Mouse (Mus musculus) layer of hippocampus, postnatal 10 days (tissue): ENCODE data around the gene Aldh3b3. TPM values are rescaled to one million over a fixed set of nuclear protein-coding genes. Genes with fewer than 3 reads are reported as not detected.
"Not testable (repeated sequence)": the region's sequence is repeated elsewhere in the genome, so short reads cannot be mapped to it uniquely, and the experiment has no call there.

Source experiments
- DNase-seq, 2 experiments: peaks; one replicate each; pipeline ENCODE4 v3.0.0; 2021; ENCODE audit warnings: low spot score in 2 of 2
- total RNA-seq, 2 experiments: library from RNA; stranded (reverse); gene quantifications; 2 replicates each; pipeline ENCODE4 v1.2.3; 2021

Aldh3b3 gene
- total RNA-seq, 2 experiments from 2014 or later: not detected

- peak in 1 of 2 experiments; percentile 56 for DNase-seq
Observed at GRCm38 (mm10) chr19:3935896-3936850, 22.3 kb upstream of the Aldh3b3 start.

GRCm38 (mm10) chr19:3942315-3942714, 16.1 kb upstream of the Aldh3b3 start:
- DNase-seq: no peak

GRCm38 (mm10) chr19:3942986-3943735, 15.3 kb upstream of the Aldh3b3 start:
- no peak for DNase-seq

GRCm38 (mm10) chr19:3945872-3946564, 12.4 kb upstream of the Aldh3b3 start:
- DNase-seq: no peak

- DNase-seq: peak; percentile 75 to 82
Observed at GRCm38 (mm10) chr19:3946715-3947114, 11.7 kb upstream of the Aldh3b3 start.

- DNase-seq: no peak
Observed at GRCm38 (mm10) chr19:3947813-3948212, 10.6 kb upstream of the Aldh3b3 start.

- no peak for DNase-seq
Observed at GRCm38 (mm10) chr19:3948546-3948945, 9.9 kb upstream of the Aldh3b3 start.

GRCm38 (mm10) chr19:3950331-3950730, 8.1 kb upstream of the Aldh3b3 start:
- DNase-seq: no peak

- DNase-seq: no peak
Observed at GRCm38 (mm10) chr19:3951461-3951860, 7.0 kb upstream of the Aldh3b3 start.

- DNase-seq: no peak
Observed at GRCm38 (mm10) chr19:3952099-3952498, 6.3 kb upstream of the Aldh3b3 start.

GRCm38 (mm10) chr19:3955033-3955432, 3.4 kb upstream of the Aldh3b3 start:
- no peak for DNase-seq

GRCm38 (mm10) chr19:3955804-3956203, 2.6 kb upstream of the Aldh3b3 start:
- DNase-seq: no peak

GRCm38 (mm10) chr19:3957296-3958036, 979 bp upstream of the Aldh3b3 start:
- DNase-seq: not testable (repeated sequence)

GRCm38 (mm10) chr19:3959030-3959429, 585 bp downstream of the Aldh3b3 start:
- no peak for DNase-seq

GRCm38 (mm10) chr19:3960211-3960610, 1.8 kb downstream of the Aldh3b3 start:
- no peak for DNase-seq

GRCm38 (mm10) chr19:3961805-3962204, 3.4 kb downstream of the Aldh3b3 start:
- not testable (repeated sequence) for DNase-seq

GRCm38 (mm10) chr19:3962469-3962868, 4.0 kb downstream of the Aldh3b3 start:
- peak in 1 of 2 experiments; percentile 23 for DNase-seq

GRCm38 (mm10) chr19:3964030-3964429, 5.6 kb downstream of the Aldh3b3 start:
- no peak for DNase-seq

GRCm38 (mm10) chr19:3966330-3967075, 8.1 kb downstream of the Aldh3b3 start:
- DNase-seq: no peak

- no peak for DNase-seq
Observed at GRCm38 (mm10) chr19:3967258-3967657, 8.8 kb downstream of the Aldh3b3 start.
